Comparison of ENCODE assay signal across 8 mouse cellular contexts in genomic region chr11:108909396-108910195, GRCm38 (mm10). TPM values are rescaled to one million over a fixed set of nuclear protein-coding genes. Genes with fewer than 3 reads are reported as not detected.
A peak's percentile ranks its signal among the peaks of the same experiment; 100 is the strongest.
DNase-seq lines count a peak whose midpoint lies in the region; ATAC-seq and TF ChIP-seq lines count a peak whose summit lies in the region.

No protein-coding gene starts in this region.

- peak; percentile 43; the same call in 1 of the 2 replicates for ATAC-seq in kidney, postnatal 0 days (replicated peaks; ENCODE audit: low FRiP score, low read depth)
- no peak for ATAC-seq in embryonic facial prominence, embryonic 12.5 days (ENCODE audit: insufficient number of reproducible peaks, insufficient read depth, low FRiP score, low TSS enrichment)
- ATAC-seq in intestine, embryonic 16.5 days = peak; percentile 26; the same call in 1 of the 2 replicates
- no peak for ATAC-seq in neural tube, embryonic 13.5 days (ENCODE audit: low read depth)

- no peaks in the 10 kb centered on the region for H3K9me3 ChIP-seq in kidney, postnatal 0 days (replicated peaks; ENCODE audit: low read length)
- H3K9me3 ChIP-seq in embryonic facial prominence, embryonic 12.5 days = no peaks in the 10 kb centered on the region
- no peaks in the 10 kb centered on the region for H3K9me3 ChIP-seq in intestine, embryonic 16.5 days (ENCODE audit: control insufficient read depth, low read length)
- no peaks in the 10 kb centered on the region for H3K9me3 ChIP-seq in neural tube, embryonic 13.5 days

- WGBS in kidney, postnatal 0 days = 9% methylated on average over 24 of the region's 24 CpGs
- WGBS in embryonic facial prominence, embryonic 12.5 days = 7% methylated on average over 24 of the region's 24 CpGs
- WGBS in intestine, embryonic 16.5 days = 12% methylated on average over 24 of the region's 24 CpGs
- 11% methylated on average over 24 of the region's 24 CpGs for WGBS in neural tube, embryonic 13.5 days

- DNase-seq in kidney, postnatal 0 days (ENCODE audit: low spot score) = no peak
- DNase-seq in kidney, adult 18-20 months = no peak
- DNase-seq in yolk sac, embryonic 10.5 days (ENCODE audit: low spot score) = no peak
- no peak for DNase-seq in testis, postnatal 10 days (ENCODE audit: low spot score)
- no peak for DNase-seq in left cerebral cortex, postnatal 14 days (ENCODE audit: low spot score in 2 of 2)

- intact Hi-C loops in left cerebral cortex, postnatal 14 days (cut with DNase I) = no loop called here

- H3K27ac ChIP-seq in kidney, postnatal 0 days = no peak overlapping the region
- H3K27ac ChIP-seq in embryonic facial prominence, embryonic 12.5 days = no peak overlapping the region
- H3K27ac ChIP-seq in intestine, embryonic 16.5 days (ENCODE audit: low read length) = peak overlapping the region; percentile 79
- H3K27ac ChIP-seq in neural tube, embryonic 13.5 days (replicated peaks) = no peak overlapping the region

- H3K36me3 ChIP-seq in kidney, postnatal 0 days (ENCODE audit: insufficient read depth, low read length) = no peaks in the 10 kb centered on the region
- no peaks in the 10 kb centered on the region for H3K36me3 ChIP-seq in embryonic facial prominence, embryonic 12.5 days
- no peaks in the 10 kb centered on the region for H3K36me3 ChIP-seq in intestine, embryonic 16.5 days (ENCODE audit: control insufficient read depth, insufficient read depth, low read length)
- H3K36me3 ChIP-seq in neural tube, embryonic 13.5 days = no peaks in the 10 kb centered on the region

- peak overlapping the region; percentile 6; the same call in 1 of the 2 replicates for H3K4me3 ChIP-seq in kidney, postnatal 0 days (replicated peaks; ENCODE audit: low read depth, low read length)
- H3K4me3 ChIP-seq in embryonic facial prominence, embryonic 12.5 days = peak overlapping the region; percentile 11; the same call in 1 of the 2 replicates
- peak overlapping the region; percentile 31 for H3K4me3 ChIP-seq in intestine, embryonic 16.5 days (ENCODE audit: low read length)
- H3K4me3 ChIP-seq in neural tube, embryonic 13.5 days = peak overlapping the region; percentile 9; the same call in 1 of the 2 replicates

- no peak overlapping the region for H3K9ac ChIP-seq in kidney, postnatal 0 days (ENCODE audit: low read depth, low read length)
- no peak overlapping the region for H3K9ac ChIP-seq in embryonic facial prominence, embryonic 12.5 days
- H3K9ac ChIP-seq in intestine, embryonic 16.5 days (ENCODE audit: low read depth, low read length) = 0 out of 2 replicates have a peak overlapping the region, but pooled peaks have one; percentile 15
- no peak overlapping the region for H3K9ac ChIP-seq in neural tube, embryonic 13.5 days

- H3K4me1 ChIP-seq in kidney, postnatal 0 days (replicated peaks; ENCODE audit: insufficient read depth, low read length) = peaks cover 13% of the 10 kb centered on the region; the same call in 1 of the 2 replicates
- peaks cover 10% of the 10 kb centered on the region for H3K4me1 ChIP-seq in embryonic facial prominence, embryonic 12.5 days
- H3K4me1 ChIP-seq in intestine, embryonic 16.5 days (ENCODE audit: control insufficient read depth, insufficient read depth, low read length) = peaks cover 15% of the 10 kb centered on the region
- peaks cover 12% of the 10 kb centered on the region for H3K4me1 ChIP-seq in neural tube, embryonic 13.5 days (replicated peaks)

- H3K4me2 ChIP-seq in kidney, postnatal 0 days (ENCODE audit: low read length) = peak overlapping the region; percentile 43
- H3K4me2 ChIP-seq in embryonic facial prominence, embryonic 12.5 days (replicated peaks) = peak overlapping the region; percentile 44
- peak overlapping the region; percentile 45 for H3K4me2 ChIP-seq in intestine, embryonic 16.5 days (ENCODE audit: low read depth, low read length)
- peak overlapping the region; percentile 40 for H3K4me2 ChIP-seq in neural tube, embryonic 13.5 days

- H3K27me3 ChIP-seq in kidney, postnatal 0 days (ENCODE audit: insufficient read depth, low read length) = no peaks in the 10 kb centered on the region
- H3K27me3 ChIP-seq in embryonic facial prominence, embryonic 12.5 days = peaks cover 8% of the 10 kb centered on the region
- no peaks in the 10 kb centered on the region for H3K27me3 ChIP-seq in intestine, embryonic 16.5 days (replicated peaks; ENCODE audit: control insufficient read depth, insufficient read depth, low read length)
- H3K27me3 ChIP-seq in neural tube, embryonic 13.5 days = peaks cover 20% of the 10 kb centered on the region; the same call in 1 of the 2 replicates

- TF ChIP-seq CTCF in kidney, postnatal 0 days (IDR thresholded peaks at IDR 0.05; ENCODE audit: low read depth) = no peak

RNA-seq across cellular contexts. Expression of gene Axin2, which starts 10.6 kb away (rescaled TPM):
- 5.3 and 5.8 TPM in 2 replicates for polyA plus RNA-seq in kidney, postnatal 0 days (2015; fragmentation: Nextera tagmentation; extraction: Ambion mirVana)
- polyA plus RNA-seq in embryonic facial prominence, embryonic 12.5 days (2016; fragmentation: Nextera tagmentation; extraction: Ambion mirVana) = 15.1 and 17.5 TPM in 2 replicates
- polyA plus RNA-seq in intestine, embryonic 16.5 days (2015; fragmentation: Nextera tagmentation; extraction: Ambion mirVana) = 2.8 and 3.2 TPM in 2 replicates
- polyA plus RNA-seq in neural tube, embryonic 13.5 days (2015; fragmentation: Nextera tagmentation; extraction: Ambion mirVana) = 8.8 and 10.6 TPM in 2 replicates
- 10 to 100 TPM; 30.4 to 41.8 TPM for total RNA-seq in left cerebral cortex, postnatal 14 days (2021)

Comparison
In these comparisons a context has a peak if more than half of its experiments do, and no peak if none do; other contexts are left out.
1. ATAC-seq: peak in kidney, postnatal 0 days (single experiment) and intestine, embryonic 16.5 days (single experiment); none in embryonic facial prominence, embryonic 12.5 days (single experiment) and neural tube, embryonic 13.5 days (single experiment).
2. Peak in every context shown above with its lines, with median percentiles within 50 percentile points of each other: H3K4me2 ChIP-seq and H3K4me3 ChIP-seq.